Mouse (Mus musculus): ENCODE results near the gene Exoc3l2. TPM values are rescaled to one million over a fixed set of nuclear protein-coding genes. Genes with fewer than 3 reads are reported as not detected.
A peak's percentile ranks its signal among the peaks of the same experiment; 100 is the strongest.
"Not testable (repeated sequence)": the region's sequence is repeated elsewhere in the genome, so short reads cannot be mapped to it uniquely, and the experiment has no call there.

Exoc3l2 gene
- polyA plus RNA-seq, 1 experiment from 2014 or later, result 0.76 TPM

GRCm38 (mm10) chr7:19503481-19504068 is 40.4 kb downstream of the Exoc3l2 start:
- no peaks in the 10 kb centered on the region for H3K9me3 ChIP-seq (ENCODE audit: control insufficient read depth, low read length)
- no peak overlapping the region for H3K4me3 ChIP-seq (ENCODE audit: low read depth, low read length)
- no peak overlapping the region for H3K9ac ChIP-seq (ENCODE audit: low read depth, low read length)
- 41% methylated on average over 5 of the region's 5 CpGs for WGBS
- no peaks in the 10 kb centered on the region for H3K27me3 ChIP-seq (ENCODE audit: control insufficient read depth, insufficient read depth, low read length)
- H3K36me3 ChIP-seq (ENCODE audit: control insufficient read depth, insufficient read depth, low read length), result no peaks in the 10 kb centered on the region
- peak; percentile 70 for DNase-seq (ENCODE audit: low spot score)
- no peak for ATAC-seq (ENCODE audit: low FRiP score)
- no peaks in the 10 kb centered on the region for H3K4me1 ChIP-seq (replicated peaks; ENCODE audit: control insufficient read depth, insufficient read depth, low read length)
- H3K27ac ChIP-seq (ENCODE audit: low read depth, low read length), result no peak overlapping the region
- H3K4me2 ChIP-seq (replicated peaks; ENCODE audit: low read depth, low read length), result no peak overlapping the region

- H3K9ac ChIP-seq (ENCODE audit: low read depth, low read length), result no peak overlapping the region
- no peak for DNase-seq (ENCODE audit: low spot score)
These were observed 43.2 kb downstream of the Exoc3l2 start for GRCm38 (mm10) chr7:19506326-19506725.

GRCm38 (mm10) chr7:19506969-19507611 is 44.0 kb downstream of the Exoc3l2 start:
- Histone ChIP-seq H3K4me1 (replicated peaks; ENCODE audit: control insufficient read depth, insufficient read depth, low read length) (no peaks in the 10 kb centered on the region), H3K9ac (ENCODE audit: low read depth, low read length) (peak overlapping the region; percentile 86), H3K4me2 (replicated peaks; ENCODE audit: low read depth, low read length) (peak overlapping the region; percentile 95), H3K27me3 (ENCODE audit: control insufficient read depth, insufficient read depth, low read length) (no peaks in the 10 kb centered on the region), H3K9me3 (ENCODE audit: control insufficient read depth, low read length) (no peaks in the 10 kb centered on the region), H3K27ac (ENCODE audit: low read depth, low read length) (peak overlapping the region; percentile 65), H3K36me3 (ENCODE audit: control insufficient read depth, insufficient read depth, low read length) (no peaks in the 10 kb centered on the region), H3K4me3 (ENCODE audit: low read depth, low read length) (peak overlapping the region; percentile 79)
- WGBS, result under 1% methylated on average over 71 of the region's 71 CpGs
- ATAC-seq (ENCODE audit: low FRiP score), result peak; percentile 23
- DNase-seq (ENCODE audit: low spot score), result peak; percentile 83

More at GRCm38 (mm10) chr7:19506326-19506725, 43.2 kb downstream of the Exoc3l2 start:
- no peak overlapping the region for H3K27ac ChIP-seq (ENCODE audit: low read depth, low read length)
- peak overlapping the region; percentile 95 for H3K4me2 ChIP-seq (replicated peaks; ENCODE audit: low read depth, low read length)
- H3K36me3 ChIP-seq (ENCODE audit: control insufficient read depth, insufficient read depth, low read length), result no peaks in the 10 kb centered on the region
- no peaks in the 10 kb centered on the region for H3K9me3 ChIP-seq (ENCODE audit: control insufficient read depth, low read length)
- ATAC-seq (ENCODE audit: low FRiP score), result no peak
- no peaks in the 10 kb centered on the region for H3K4me1 ChIP-seq (replicated peaks; ENCODE audit: control insufficient read depth, insufficient read depth, low read length)
- H3K4me3 ChIP-seq (ENCODE audit: low read depth, low read length), result peak overlapping the region; percentile 79; the same call in 1 of the 2 replicates
- 26% methylated on average over 6 of the region's 6 CpGs for WGBS
- H3K27me3 ChIP-seq (ENCODE audit: control insufficient read depth, insufficient read depth, low read length), result no peaks in the 10 kb centered on the region

GRCm38 (mm10) chr7:19507612-19507981 is 44.5 kb downstream of the Exoc3l2 start:
- Histone ChIP-seq H3K4me1 (replicated peaks; ENCODE audit: control insufficient read depth, insufficient read depth, low read length) (no peaks in the 10 kb centered on the region), H3K27ac (ENCODE audit: low read depth, low read length) (peak overlapping the region; percentile 65), H3K4me2 (replicated peaks; ENCODE audit: low read depth, low read length) (peak overlapping the region; percentile 95), H3K4me3 (ENCODE audit: low read depth, low read length) (peak overlapping the region; percentile 79), H3K27me3 (ENCODE audit: control insufficient read depth, insufficient read depth, low read length) (no peaks in the 10 kb centered on the region), H3K9ac (ENCODE audit: low read depth, low read length) (peak overlapping the region; percentile 86), H3K36me3 (ENCODE audit: control insufficient read depth, insufficient read depth, low read length) (no peaks in the 10 kb centered on the region), H3K9me3 (ENCODE audit: control insufficient read depth, low read length) (no peaks in the 10 kb centered on the region)
- 3% methylated on average over 18 of the region's 18 CpGs for WGBS
- ATAC-seq (ENCODE audit: low FRiP score), result no peak; the same call in 1 of the 2 replicates
- peak; percentile 52 for DNase-seq (ENCODE audit: low spot score)

- Histone ChIP-seq H3K36me3 (ENCODE audit: control insufficient read depth, insufficient read depth, low read length) (no peaks in the 10 kb centered on the region), H3K27ac (ENCODE audit: low read depth, low read length) (peak within 1 kb of the TSS; percentile 65), H3K4me2 (replicated peaks; ENCODE audit: low read depth, low read length) (peak within 1 kb of the TSS; percentile 95), H3K4me3 (ENCODE audit: low read depth, low read length) (peak within 1 kb of the TSS; percentile 79), H3K27me3 (ENCODE audit: control insufficient read depth, insufficient read depth, low read length) (no peaks in the 10 kb centered on the region), H3K9me3 (ENCODE audit: control insufficient read depth, low read length) (no peaks in the 10 kb centered on the region), H3K9ac (ENCODE audit: low read depth, low read length) (peak within 1 kb of the TSS; percentile 86), H3K4me1 (replicated peaks; ENCODE audit: control insufficient read depth, insufficient read depth, low read length) (no peaks in the 10 kb centered on the region)
- DNase-seq (ENCODE audit: low spot score), result peak; percentile 92
- WGBS, result under 1% methylated on average over 55 of the region's 56 CpGs
- peak; percentile 96 for ATAC-seq (ENCODE audit: low FRiP score)
These were observed 45.2 kb downstream of the Exoc3l2 start, which contains the start of the genes Bloc1s3 and Trappc6a for GRCm38 (mm10) chr7:19508150-19508923. TSS of gene Bloc1s3 (minus strand) at chr7:19508367. TSS of gene Trappc6a (plus strand) at chr7:19508395.

- peak; percentile 10; the same call in 1 of the 2 replicates for ATAC-seq (ENCODE audit: low FRiP score)
- no peaks in the 10 kb centered on the region for H3K27me3 ChIP-seq (ENCODE audit: control insufficient read depth, insufficient read depth, low read length)
- H3K27ac ChIP-seq (ENCODE audit: low read depth, low read length), result peak overlapping the region; percentile 56
- DNase-seq (ENCODE audit: low spot score), result no peak
- H3K4me3 ChIP-seq (ENCODE audit: low read depth, low read length), result peak overlapping the region; percentile 79
- peak overlapping the region; percentile 95 for H3K4me2 ChIP-seq (replicated peaks; ENCODE audit: low read depth, low read length)
- H3K9ac ChIP-seq (ENCODE audit: low read depth, low read length), result peak overlapping the region; percentile 86
- WGBS, result 12% methylated on average over 15 of the region's 15 CpGs
- no peaks in the 10 kb centered on the region for H3K4me1 ChIP-seq (replicated peaks; ENCODE audit: control insufficient read depth, insufficient read depth, low read length)
- no peaks in the 10 kb centered on the region for H3K9me3 ChIP-seq (ENCODE audit: control insufficient read depth, low read length)
- H3K36me3 ChIP-seq (ENCODE audit: control insufficient read depth, insufficient read depth, low read length), result no peaks in the 10 kb centered on the region
These were observed 45.9 kb downstream of the Exoc3l2 start for GRCm38 (mm10) chr7:19508924-19509568.

GRCm38 (mm10) chr7:19509786-19510185 is 46.7 kb downstream of the Exoc3l2 start:
- no peak for DNase-seq (ENCODE audit: low spot score)
- Histone ChIP-seq H3K4me2 (replicated peaks; ENCODE audit: low read depth, low read length) (peak overlapping the region; percentile 95; the same call in 1 of the 2 replicates), H3K4me1 (replicated peaks; ENCODE audit: control insufficient read depth, insufficient read depth, low read length) (no peaks in the 10 kb centered on the region), H3K9ac (ENCODE audit: low read depth, low read length) (no peak overlapping the region; the same call in 1 of the 2 replicates), H3K27ac (ENCODE audit: low read depth, low read length) (no peak overlapping the region), H3K27me3 (ENCODE audit: control insufficient read depth, insufficient read depth, low read length) (no peaks in the 10 kb centered on the region), H3K36me3 (ENCODE audit: control insufficient read depth, insufficient read depth, low read length) (no peaks in the 10 kb centered on the region), H3K4me3 (ENCODE audit: low read depth, low read length) (peak overlapping the region; percentile 79; the same call in 1 of the 2 replicates), H3K9me3 (ENCODE audit: control insufficient read depth, low read length) (no peaks in the 10 kb centered on the region)
- ATAC-seq (ENCODE audit: low FRiP score), result no peak
- WGBS, result 95% methylated on average over 7 of the region's 7 CpGs

GRCm38 (mm10) chr7:19511934-19512333 is 48.8 kb downstream of the Exoc3l2 start:
- ATAC-seq (ENCODE audit: low FRiP score); H3K4me2 ChIP-seq (replicated peaks; ENCODE audit: low read depth, low read length); H3K36me3 ChIP-seq (ENCODE audit: control insufficient read depth, insufficient read depth, low read length); H3K9ac ChIP-seq (ENCODE audit: low read depth, low read length); H3K9me3 ChIP-seq (ENCODE audit: control insufficient read depth, low read length); DNase-seq (ENCODE audit: low spot score); H3K27me3 ChIP-seq (ENCODE audit: control insufficient read depth, insufficient read depth, low read length); H3K4me1 ChIP-seq (replicated peaks; ENCODE audit: control insufficient read depth, insufficient read depth, low read length); H3K27ac ChIP-seq (ENCODE audit: low read depth, low read length); H3K4me3 ChIP-seq (ENCODE audit: low read depth, low read length): not testable (repeated sequence)
- WGBS, result 82% methylated on average over 6 of the region's 7 CpGs

Data from hindbrain, embryonic 11.5 days (tissue).